Mouse (Mus musculus): Measurements from ENCODE around the gene Abca13. TPM values are rescaled to one million over a fixed set of nuclear protein-coding genes. Genes with fewer than 3 reads are reported as not detected.
A peak's percentile ranks its signal among the peaks of the same experiment; 100 is the strongest.

Abca13 gene
- total and polyA plus RNA-seq, 3 experiments: 0.22 TPM; not detected in 2

DNA sequence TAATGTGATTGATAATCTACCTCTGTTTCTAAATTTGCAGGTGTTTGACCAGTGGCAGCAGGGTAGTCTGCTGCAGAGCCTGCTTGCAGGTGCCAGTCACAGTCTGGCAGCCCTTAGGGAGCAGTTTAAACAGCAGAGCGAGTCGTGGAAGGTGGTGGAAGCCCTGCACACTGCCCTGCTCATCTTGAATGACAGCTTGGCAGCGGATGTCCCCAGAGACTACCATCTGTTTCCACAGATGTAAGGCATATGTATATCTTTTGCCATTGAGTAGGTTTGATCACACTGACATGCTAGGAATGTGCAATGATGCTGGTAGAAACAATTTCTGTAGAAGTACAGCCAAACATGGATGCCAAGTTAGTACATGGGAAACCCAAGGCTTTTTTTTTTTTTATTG lies 77.3 kb downstream of the Abca13 start:
- Histone ChIP-seq H3K27me3 (ENCODE audit: insufficient read depth, low read length) (no peaks in the 10 kb centered on the region), H3K4me1 (ENCODE audit: insufficient read depth, low read depth, low read length) (no peaks in the 10 kb centered on the region), H3K9me3 (replicated peaks) (no peaks in the 10 kb centered on the region), H3K36me3 (replicated peaks) (no peaks in the 10 kb centered on the region), H3K4me3 (ENCODE audit: low read depth, low read length) (no peak overlapping the region)
- DNase-seq (ENCODE audit: low spot score) (no peak), ATAC-seq (ENCODE audit: extremely low read depth, insufficient number of reproducible peaks, low FRiP score, poor library complexity, severe bottlenecking) (no peak)
- TF ChIP-seq CTCF (IDR thresholded peaks at IDR 0.05; ENCODE audit: low read depth, low read length) (no peak), POLR2AphosphoS5 (IDR thresholded peaks at IDR 0.05; ENCODE audit: insufficient replicate concordance, low read depth, low read length) (no peak), GATA2 (IDR thresholded peaks at IDR 0.05; ENCODE audit: borderline replicate concordance, low read depth, low read length) (no peak), GATA1 (IDR thresholded peaks at IDR 0.05; ENCODE audit: borderline replicate concordance, low read length) (no peak), TAL1 (conservative IDR thresholded peaks at IDR 0.05; ENCODE audit: low read depth, low read length) (no peak)

DNA sequence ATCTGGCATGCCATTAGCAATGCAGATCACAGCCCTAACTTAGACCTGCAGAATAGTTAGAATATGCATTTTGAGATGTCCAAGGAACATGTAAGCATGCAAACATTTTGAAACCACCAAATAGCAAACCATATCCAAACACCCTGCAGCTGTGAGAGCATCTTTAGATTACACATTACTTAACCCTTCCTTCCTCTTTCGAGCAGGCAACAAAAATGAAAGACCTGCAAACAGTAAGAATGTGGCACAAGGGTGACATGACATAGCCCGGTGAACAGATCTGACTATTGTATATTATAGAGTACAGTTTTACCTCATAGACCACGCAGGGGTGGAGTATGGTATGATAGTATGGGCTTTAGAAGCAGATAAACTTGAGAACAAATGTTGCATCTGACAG lies 93.5 kb downstream of the Abca13 start:
- H3K9me3 ChIP-seq (replicated peaks): no peaks in the 10 kb centered on the region
- no peaks in the 10 kb centered on the region for H3K27me3 ChIP-seq (ENCODE audit: insufficient read depth, low read length)
- H3K4me1 ChIP-seq (ENCODE audit: insufficient read depth, low read depth, low read length): no peaks in the 10 kb centered on the region
- no peaks in the 10 kb centered on the region for H3K36me3 ChIP-seq (replicated peaks)
- no peak for ATAC-seq (ENCODE audit: extremely low read depth, insufficient number of reproducible peaks, low FRiP score, poor library complexity, severe bottlenecking)
- H3K4me3 ChIP-seq (ENCODE audit: low read depth, low read length): no peak overlapping the region
- no peak for TF ChIP-seq GATA1 (IDR thresholded peaks at IDR 0.05; ENCODE audit: borderline replicate concordance, low read length)
- TF ChIP-seq GATA2 (IDR thresholded peaks at IDR 0.05; ENCODE audit: borderline replicate concordance, low read depth, low read length): no peak
- no peak for TF ChIP-seq TAL1 (conservative IDR thresholded peaks at IDR 0.05; ENCODE audit: low read depth, low read length)
- no peak for TF ChIP-seq POLR2AphosphoS5 (IDR thresholded peaks at IDR 0.05; ENCODE audit: insufficient replicate concordance, low read depth, low read length)
- no peak for TF ChIP-seq CTCF (IDR thresholded peaks at IDR 0.05; ENCODE audit: low read depth, low read length)
- DNase-seq (ENCODE audit: low spot score): no peak

DNA sequence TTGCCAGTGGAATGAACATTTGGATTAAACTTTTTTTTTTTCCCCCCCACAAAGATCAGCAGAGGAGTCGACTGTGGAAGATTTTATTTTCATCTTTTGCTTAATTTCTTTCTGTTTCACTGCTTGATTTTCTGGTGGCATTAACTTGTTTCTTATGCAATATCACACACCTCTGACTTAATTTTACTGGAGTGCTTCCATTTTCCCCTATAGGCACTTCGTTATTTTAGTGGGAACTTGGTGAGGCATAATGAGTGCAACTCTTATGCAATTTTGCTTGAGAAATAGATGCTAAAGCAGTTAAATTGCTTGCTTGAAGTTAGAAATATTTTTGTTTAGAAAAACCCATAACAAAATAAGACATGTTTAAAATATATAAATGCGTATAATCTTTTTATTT lies 94.0 kb downstream of the Abca13 start:
- Histone ChIP-seq H3K4me3 (ENCODE audit: low read depth, low read length) (no peak overlapping the region), H3K4me1 (ENCODE audit: insufficient read depth, low read depth, low read length) (no peaks in the 10 kb centered on the region), H3K9me3 (replicated peaks) (no peaks in the 10 kb centered on the region), H3K36me3 (replicated peaks) (no peaks in the 10 kb centered on the region), H3K27me3 (ENCODE audit: insufficient read depth, low read length) (no peaks in the 10 kb centered on the region)
- ATAC-seq (ENCODE audit: extremely low read depth, insufficient number of reproducible peaks, low FRiP score, poor library complexity, severe bottlenecking) (no peak), DNase-seq (ENCODE audit: low spot score) (no peak)
- TF ChIP-seq GATA2 (IDR thresholded peaks at IDR 0.05; ENCODE audit: borderline replicate concordance, low read depth, low read length): no peak
- no peak for TF ChIP-seq GATA1 (IDR thresholded peaks at IDR 0.05; ENCODE audit: borderline replicate concordance, low read length)
- TF ChIP-seq CTCF (IDR thresholded peaks at IDR 0.05; ENCODE audit: low read depth, low read length): no peak
- TF ChIP-seq POLR2AphosphoS5 (IDR thresholded peaks at IDR 0.05; ENCODE audit: insufficient replicate concordance, low read depth, low read length): no peak
- no peak for TF ChIP-seq TAL1 (conservative IDR thresholded peaks at IDR 0.05; ENCODE audit: low read depth, low read length)

DNA sequence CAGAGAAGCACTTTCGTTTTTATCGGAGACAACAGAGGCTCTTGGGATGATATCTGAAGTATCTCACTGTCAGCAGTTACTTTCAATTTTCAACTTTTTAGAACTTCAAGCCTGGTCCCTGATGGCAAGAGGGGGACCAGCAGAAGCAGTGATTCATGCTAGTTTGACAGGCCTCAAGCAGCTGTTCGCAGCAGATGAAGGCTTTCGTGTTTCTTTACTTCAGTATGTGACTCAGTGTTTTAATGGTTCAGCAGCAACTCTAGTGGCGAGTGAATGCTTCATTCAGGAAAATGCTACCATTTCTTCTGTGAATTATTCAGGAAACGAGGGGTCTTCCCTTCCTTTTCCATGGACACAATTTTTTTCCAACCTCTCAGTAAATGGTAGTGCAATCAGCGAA lies 99.4 kb downstream of the Abca13 start:
- TF ChIP-seq CTCF (IDR thresholded peaks at IDR 0.05; ENCODE audit: low read depth, low read length) (no peak), POLR2AphosphoS5 (IDR thresholded peaks at IDR 0.05; ENCODE audit: insufficient replicate concordance, low read depth, low read length) (no peak), TAL1 (conservative IDR thresholded peaks at IDR 0.05; ENCODE audit: low read depth, low read length) (no peak), GATA1 (IDR thresholded peaks at IDR 0.05; ENCODE audit: borderline replicate concordance, low read length) (no peak), GATA2 (IDR thresholded peaks at IDR 0.05; ENCODE audit: borderline replicate concordance, low read depth, low read length) (no peak)
- H3K4me1 ChIP-seq (ENCODE audit: insufficient read depth, low read depth, low read length): no peaks in the 10 kb centered on the region
- ATAC-seq (ENCODE audit: extremely low read depth, insufficient number of reproducible peaks, low FRiP score, poor library complexity, severe bottlenecking) (no peak), DNase-seq (ENCODE audit: low spot score) (no peak)
- no peak overlapping the region for H3K4me3 ChIP-seq (ENCODE audit: low read depth, low read length)
- H3K36me3 ChIP-seq (replicated peaks): no peaks in the 10 kb centered on the region
- H3K27me3 ChIP-seq (ENCODE audit: insufficient read depth, low read length): no peaks in the 10 kb centered on the region
- H3K9me3 ChIP-seq (replicated peaks): no peaks in the 10 kb centered on the region

DNA sequence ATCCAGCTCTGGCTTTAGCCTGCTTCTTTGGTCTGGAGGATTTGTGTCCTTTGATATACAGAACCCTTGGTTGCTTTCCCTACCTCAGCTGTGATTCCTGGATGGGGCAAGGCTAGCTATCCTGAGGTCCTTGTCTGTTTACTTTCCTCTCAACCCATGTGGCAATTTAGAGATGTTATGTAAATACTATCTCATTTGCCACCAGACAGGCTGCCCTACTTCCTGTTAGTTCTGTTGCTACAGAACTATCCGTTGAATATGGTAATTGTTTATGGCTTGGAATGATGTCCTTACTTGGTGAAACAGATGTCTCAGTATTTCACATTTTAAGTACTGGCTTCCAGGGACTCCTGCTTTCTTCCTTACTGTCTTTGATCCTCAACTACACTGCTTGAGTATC lies 107.9 kb downstream of the Abca13 start:
- H3K4me1 ChIP-seq (ENCODE audit: insufficient read depth, low read depth, low read length): no peaks in the 10 kb centered on the region
- H3K9me3 ChIP-seq (replicated peaks): no peaks in the 10 kb centered on the region
- DNase-seq (ENCODE audit: low spot score) (no peak), ATAC-seq (ENCODE audit: extremely low read depth, insufficient number of reproducible peaks, low FRiP score, poor library complexity, severe bottlenecking) (no peak)
- no peak overlapping the region for H3K4me3 ChIP-seq (ENCODE audit: low read depth, low read length)
- no peaks in the 10 kb centered on the region for H3K27me3 ChIP-seq (ENCODE audit: insufficient read depth, low read length)
- no peaks in the 10 kb centered on the region for H3K36me3 ChIP-seq (replicated peaks)
- TF ChIP-seq TAL1 (conservative IDR thresholded peaks at IDR 0.05; ENCODE audit: low read depth, low read length): no peak

DNA sequence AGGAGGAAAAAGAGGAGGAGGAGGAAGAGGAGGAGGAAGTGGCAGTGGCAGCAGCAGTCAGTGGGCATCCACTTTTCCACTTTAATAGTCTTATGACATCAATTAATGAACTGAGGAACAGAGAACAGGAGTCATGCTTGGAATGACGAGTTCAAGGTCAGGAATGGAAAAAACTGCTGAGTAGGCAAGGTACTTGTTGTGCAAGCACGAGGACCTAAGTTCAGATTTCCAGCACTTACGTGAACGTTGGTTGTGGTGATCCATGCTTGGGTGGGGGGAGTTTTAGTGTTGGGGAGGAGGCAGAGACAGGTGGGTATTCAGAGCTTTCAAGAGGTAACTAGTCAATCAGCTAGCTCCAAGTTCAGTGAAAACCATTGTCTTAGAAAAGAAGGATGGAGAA lies 113.7 kb downstream of the Abca13 start:
- no peaks in the 10 kb centered on the region for H3K9me3 ChIP-seq (replicated peaks)
- no peak for TF ChIP-seq TAL1 (conservative IDR thresholded peaks at IDR 0.05; ENCODE audit: low read depth, low read length)
- TF ChIP-seq CTCF (IDR thresholded peaks at IDR 0.05; ENCODE audit: low read depth, low read length): no peak
- no peaks in the 10 kb centered on the region for H3K36me3 ChIP-seq (replicated peaks)
- H3K27me3 ChIP-seq (ENCODE audit: insufficient read depth, low read length): no peaks in the 10 kb centered on the region
- ATAC-seq (ENCODE audit: extremely low read depth, insufficient number of reproducible peaks, low FRiP score, poor library complexity, severe bottlenecking) (no peak), DNase-seq (ENCODE audit: low spot score) (no peak)
- H3K4me3 ChIP-seq (ENCODE audit: low read depth, low read length): no peak overlapping the region
- no peaks in the 10 kb centered on the region for H3K4me1 ChIP-seq (ENCODE audit: insufficient read depth, low read depth, low read length)

DNA sequence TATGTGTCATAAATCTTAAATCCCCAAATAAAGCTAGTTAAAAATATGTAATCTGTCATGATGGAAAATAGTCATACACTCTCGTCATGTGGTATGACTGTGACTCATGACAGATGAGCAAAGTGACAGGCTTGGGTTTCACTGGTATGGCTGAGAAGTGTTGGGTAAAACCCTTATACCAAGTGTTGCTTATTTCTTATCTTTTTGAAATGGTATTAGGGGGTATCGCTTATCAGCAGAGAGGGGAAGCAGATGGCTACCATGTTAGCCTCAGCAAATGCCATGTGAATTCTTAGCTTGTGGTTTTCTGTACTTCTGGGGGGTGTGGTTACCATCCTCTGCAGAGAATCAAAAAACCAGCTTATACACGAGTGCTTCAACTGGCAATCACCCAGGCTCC lies 124.8 kb downstream of the Abca13 start:
- no peaks in the 10 kb centered on the region for H3K9me3 ChIP-seq (replicated peaks)
- no peak for TF ChIP-seq GATA1 (IDR thresholded peaks at IDR 0.05; ENCODE audit: borderline replicate concordance, low read length)
- TF ChIP-seq GATA2 (IDR thresholded peaks at IDR 0.05; ENCODE audit: borderline replicate concordance, low read depth, low read length): no peak
- no peak for TF ChIP-seq POLR2AphosphoS5 (IDR thresholded peaks at IDR 0.05; ENCODE audit: insufficient replicate concordance, low read depth, low read length)
- no peak for TF ChIP-seq TAL1 (conservative IDR thresholded peaks at IDR 0.05; ENCODE audit: low read depth, low read length)
- TF ChIP-seq CTCF (IDR thresholded peaks at IDR 0.05; ENCODE audit: low read depth, low read length): no peak
- no peak overlapping the region for H3K4me3 ChIP-seq (ENCODE audit: low read depth, low read length)
- H3K36me3 ChIP-seq (replicated peaks): no peaks in the 10 kb centered on the region
- DNase-seq (ENCODE audit: low spot score): no peak
- H3K27me3 ChIP-seq (ENCODE audit: insufficient read depth, low read length): no peaks in the 10 kb centered on the region
- no peaks in the 10 kb centered on the region for H3K4me1 ChIP-seq (ENCODE audit: insufficient read depth, low read depth, low read length)
- ATAC-seq (ENCODE audit: extremely low read depth, insufficient number of reproducible peaks, low FRiP score, poor library complexity, severe bottlenecking): peak; percentile 15; the same call in 1 of the 2 replicates

All from G1E (cell line).